ENCODE assay signal across 13 mouse cellular contexts in the genomic region with DNA sequence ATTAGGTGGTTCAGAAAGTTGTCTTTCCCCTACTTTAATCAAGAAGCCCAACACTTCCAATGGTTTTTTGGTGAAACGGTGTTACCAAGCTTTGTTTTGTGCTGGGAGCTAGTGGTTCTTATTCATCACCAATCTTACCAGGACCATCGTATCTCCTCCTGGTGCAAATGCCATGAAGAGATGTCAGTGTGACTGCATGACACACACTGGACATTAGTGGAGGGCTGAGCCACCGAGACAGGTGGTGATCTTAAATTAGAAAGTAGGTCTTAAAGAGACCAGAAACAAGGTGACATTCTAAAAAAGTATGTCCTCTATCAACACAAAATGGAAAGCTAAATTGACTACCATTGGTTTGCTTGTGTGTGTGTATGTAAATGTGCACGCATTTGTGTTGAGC. TPM values are rescaled to one million over a fixed set of nuclear protein-coding genes. Genes with fewer than 3 reads are reported as not detected.
DNase-seq lines count a peak whose midpoint lies in the region; ATAC-seq lines count a peak whose summit lies in the region.
"Had no signal": no experiment of that assay in that cellular context is flagged by ENCODE, and none has a peak within 500 bp of the region (broad histone marks: within the 10 kb centered on the region; RNA-seq: fewer than 3 reads in every experiment).

No protein-coding gene starts in this region.

- no peaks in the 10 kb centered on the region for H3K9me3 ChIP-seq in forebrain, embryonic 12.5 days
- H3K9me3 ChIP-seq in forebrain, embryonic 10.5 days: no peaks in the 10 kb centered on the region
- no peaks in the 10 kb centered on the region for H3K9me3 ChIP-seq in neural tube, embryonic 12.5 days
- no peaks in the 10 kb centered on the region for H3K9me3 ChIP-seq in liver, embryonic 16.5 days (replicated peaks; ENCODE audit: control insufficient read depth, low read length)
- H3K9me3 ChIP-seq: limb, embryonic 13.5 days had no signal

- peaks cover 13% of the 10 kb centered on the region for H3K4me1 ChIP-seq in forebrain, embryonic 12.5 days
- H3K4me1 ChIP-seq in forebrain, embryonic 10.5 days: peaks cover 27% of the 10 kb centered on the region
- no peaks in the 10 kb centered on the region for H3K4me1 ChIP-seq in neural tube, embryonic 12.5 days
- peaks cover 8% of the 10 kb centered on the region for H3K4me1 ChIP-seq in liver, embryonic 16.5 days (ENCODE audit: control insufficient read depth, low read depth, low read length)

- no peak overlapping the region for H3K9ac ChIP-seq in forebrain, embryonic 12.5 days
- H3K9ac ChIP-seq in neural tube, embryonic 12.5 days: no peak overlapping the region
- no peak overlapping the region for H3K9ac ChIP-seq in liver, embryonic 16.5 days (ENCODE audit: low read depth, low read length)
- H3K9ac ChIP-seq: limb, embryonic 13.5 days had no signal

- DNase-seq in forebrain, embryonic 10.5 days (ENCODE audit: extremely low spot score, low spot score): no peak
- DNase-seq in neural tube, embryonic 10.5 days (ENCODE audit: extremely low spot score, low spot score): no peak
- no peak for DNase-seq in adrenal gland, postnatal 4 days (ENCODE audit: low spot score in 2 of 2)
- no peak for DNase-seq in thymus, postnatal 0 days (ENCODE audit: low spot score)
- DNase-seq: heart, postnatal 4 days; kidney, postnatal 36 days; right cerebral cortex, adult 18-20 months had no signal

- H3K4me2 ChIP-seq in forebrain, embryonic 12.5 days: peak overlapping the region; percentile 78; the same call in 1 of the 2 replicates
- H3K4me2 ChIP-seq in neural tube, embryonic 12.5 days (replicated peaks): peak overlapping the region; percentile 88; the same call in 1 of the 2 replicates
- H3K4me2 ChIP-seq in liver, embryonic 16.5 days (ENCODE audit: low read depth, low read length): peak overlapping the region; percentile 94

- no peak for ATAC-seq in forebrain, embryonic 12.5 days (ENCODE audit: low FRiP score)
- no peak for ATAC-seq in neural tube, embryonic 12.5 days (ENCODE audit: low FRiP score, low read depth)
- ATAC-seq in liver, embryonic 16.5 days (ENCODE audit: low read depth): no peak
- no peak for ATAC-seq in frontal cortex, adult (ENCODE audit: low TSS enrichment)

- WGBS in forebrain, embryonic 12.5 days: 90% methylated on average over 4 of the region's 4 CpGs
- WGBS in forebrain, embryonic 10.5 days: 94% methylated on average over 4 of the region's 4 CpGs
- 87% methylated on average over 4 of the region's 4 CpGs for WGBS in neural tube, embryonic 12.5 days
- WGBS in liver, embryonic 16.5 days (ENCODE audit: insufficient replicate concordance): 60% methylated on average over 4 of the region's 4 CpGs

- no peak overlapping the region for H3K27ac ChIP-seq in forebrain, embryonic 12.5 days
- H3K27ac ChIP-seq in forebrain, embryonic 10.5 days: no peak overlapping the region
- no peak overlapping the region for H3K27ac ChIP-seq in neural tube, embryonic 12.5 days
- H3K27ac ChIP-seq in liver, embryonic 16.5 days (ENCODE audit: low read length): no peak overlapping the region
- H3K27ac ChIP-seq: limb, embryonic 13.5 days had no signal

- H3K4me3 ChIP-seq in forebrain, embryonic 12.5 days (replicated peaks): no peak overlapping the region
- H3K4me3 ChIP-seq in forebrain, embryonic 10.5 days: no peak overlapping the region
- no peak overlapping the region for H3K4me3 ChIP-seq in neural tube, embryonic 12.5 days
- peak overlapping the region; percentile 28 for H3K4me3 ChIP-seq in liver, embryonic 16.5 days (ENCODE audit: low read depth, low read length)

- H3K36me3 ChIP-seq in forebrain, embryonic 12.5 days (replicated peaks): 0 out of 2 replicates have a peak, but pooled peaks cover 2% of the 10 kb centered on the region
- no peaks in the 10 kb centered on the region for H3K36me3 ChIP-seq in forebrain, embryonic 10.5 days (replicated peaks)
- H3K36me3 ChIP-seq in neural tube, embryonic 12.5 days: no peaks in the 10 kb centered on the region
- H3K36me3 ChIP-seq in liver, embryonic 16.5 days (ENCODE audit: control insufficient read depth, insufficient read depth): no peaks in the 10 kb centered on the region
- H3K36me3 ChIP-seq: limb, embryonic 13.5 days had no signal

- no peaks in the 10 kb centered on the region; the same call in 1 of the 2 replicates for H3K27me3 ChIP-seq in forebrain, embryonic 12.5 days
- H3K27me3 ChIP-seq in forebrain, embryonic 10.5 days (ENCODE audit: poor library complexity, severe bottlenecking): peaks cover 29% of the 10 kb centered on the region
- no peaks in the 10 kb centered on the region for H3K27me3 ChIP-seq in neural tube, embryonic 12.5 days (replicated peaks)
- H3K27me3 ChIP-seq in liver, embryonic 16.5 days (ENCODE audit: control insufficient read depth, insufficient read depth, low read depth, low read length): peaks cover 2% of the 10 kb centered on the region

RNA-seq across cellular contexts. Expression of a gene that starts 1.6 kb away (rescaled TPM):
- polyA plus RNA-seq in forebrain, embryonic 12.5 days (2016; fragmentation: Nextera tagmentation; extraction: Ambion mirVana): 29.1 and 29.2 TPM in 2 replicates
- polyA plus RNA-seq in forebrain, embryonic 10.5 days (2016; fragmentation: Nextera tagmentation; extraction: Ambion mirVana): 20.8 and 21.1 TPM in 2 replicates
- 14.6 and 15.9 TPM in 2 replicates for polyA plus RNA-seq in neural tube, embryonic 12.5 days (2016; fragmentation: Nextera tagmentation; extraction: Ambion mirVana)
- polyA plus RNA-seq in liver, embryonic 16.5 days (2015; fragmentation: Nextera tagmentation; extraction: Ambion mirVana): 9.5 and 10.4 TPM in 2 replicates
- 10 to 100 TPM; 18.1 to 20.4 TPM for total RNA-seq in adrenal gland, postnatal 4 days (2021)
- polyA plus RNA-seq in thymus, postnatal 0 days (2015; fragmentation: Nextera tagmentation; extraction: Ambion mirVana): 4.3 and 4.4 TPM in 2 replicates

RNA-seq across cellular contexts. Expression of a gene that starts 4.8 kb away (rescaled TPM):
- 2.6 and 3.0 TPM in 2 replicates for polyA plus RNA-seq in forebrain, embryonic 12.5 days (2016; fragmentation: Nextera tagmentation; extraction: Ambion mirVana)
- polyA plus RNA-seq in forebrain, embryonic 10.5 days (2016; fragmentation: Nextera tagmentation; extraction: Ambion mirVana): 1.4 and 1.7 TPM in 2 replicates
- 1.8 and 2.3 TPM in 2 replicates for polyA plus RNA-seq in neural tube, embryonic 12.5 days (2016; fragmentation: Nextera tagmentation; extraction: Ambion mirVana)
- 0.22 and 0.40 TPM in 2 replicates for polyA plus RNA-seq in liver, embryonic 16.5 days (2015; fragmentation: Nextera tagmentation; extraction: Ambion mirVana)
- total RNA-seq in adrenal gland, postnatal 4 days (2021): 1 to 10 TPM; 3.6 to 5.1 TPM
- 0.48 and 0.53 TPM in 2 replicates for polyA plus RNA-seq in thymus, postnatal 0 days (2015; fragmentation: Nextera tagmentation; extraction: Ambion mirVana)
- polyA plus RNA-seq: testis, adult 2 months had no signal
